Comparison of ENCODE assay signal across 8 mouse cellular contexts in genomic region chr16:33950830-33951229, GRCm38 (mm10). TPM values are rescaled to one million over a fixed set of nuclear protein-coding genes. Genes with fewer than 3 reads are reported as not detected.
DNase-seq lines count a peak whose midpoint lies in the region; ATAC-seq and TF ChIP-seq lines count a peak whose summit lies in the region.

No protein-coding gene starts in this region.

- H3K27me3 ChIP-seq in hindbrain, postnatal 0 days (ENCODE audit: insufficient read depth, low read length): no peaks in the 10 kb centered on the region

- peak; percentile 86 for DNase-seq in R1 (ENCODE audit: low read depth, low spot score)
- peak; percentile 85 for DNase-seq in cerebellum, adult 9-11 months
- DNase-seq in frontal cortex, postnatal 36 days (ENCODE audit: low spot score in 2 of 2): peak; percentile 70 to 82
- peak; percentile 88 for DNase-seq in hindbrain, postnatal 0 days (ENCODE audit: low spot score)
- DNase-seq in left cerebral cortex, adult 11 months (ENCODE audit: low spot score): peak; percentile 74
- peak; percentile 96 for DNase-seq in lung, postnatal 36 days
- DNase-seq in retina, postnatal 1 day: peak; percentile 88
- peak; percentile 87 for DNase-seq in thymus, postnatal 4 days

- no peak overlapping the region for H3K4me3 ChIP-seq in hindbrain, postnatal 0 days (ENCODE audit: low read length)

- H3K9ac ChIP-seq in hindbrain, postnatal 0 days (replicated peaks; ENCODE audit: low read length): no peak overlapping the region

- H3K4me1 ChIP-seq in hindbrain, postnatal 0 days (ENCODE audit: insufficient read depth, low read length): no peaks in the 10 kb centered on the region

- ATAC-seq in hindbrain, postnatal 0 days: peak; percentile 74

- no peak overlapping the region for H3K27ac ChIP-seq in hindbrain, postnatal 0 days

- peak; percentile 98 for TF ChIP-seq CTCF in hindbrain, postnatal 0 days (IDR thresholded peaks at IDR 0.05; ENCODE audit: low read depth)

- WGBS in hindbrain, postnatal 0 days: 36% methylated on average over 4 of the region's 4 CpGs

- H3K9me3 ChIP-seq in hindbrain, postnatal 0 days (ENCODE audit: low read length): no peaks in the 10 kb centered on the region

- H3K4me2 ChIP-seq in hindbrain, postnatal 0 days (ENCODE audit: low read depth, low read length): no peak overlapping the region

- peaks cover 20% of the 10 kb centered on the region; the same call in 1 of the 2 replicates for H3K36me3 ChIP-seq in hindbrain, postnatal 0 days (ENCODE audit: insufficient read depth, low read length)

RNA-seq across cellular contexts. Expression of gene Umps, which starts 16.0 kb away (rescaled TPM):
- total RNA-seq in hindbrain, postnatal 0 days (2014; rRNA removed): 16.7 and 23.6 TPM in 2 replicates
- polyA plus RNA-seq in hindbrain, postnatal 0 days (2015; fragmentation: Nextera tagmentation; extraction: Ambion mirVana): 23.0 and 23.7 TPM in 2 replicates
